Mouse (Mus musculus): ENCODE measurements around the gene Cdc42se1.

GRCm38 (mm10) chr3:95269789-95270188 lies 41.3 kb downstream of the Cdc42se1 start:
- no peak for TF ChIP-seq CTCF (IDR thresholded peaks at IDR 0.05)
- TF ChIP-seq POLR2A (IDR thresholded peaks at IDR 0.05; ENCODE audit: insufficient read depth, low read depth, low read length): no peak
